Mouse (Mus musculus): ENCODE results near the gene Rhbdl2. TPM values are rescaled to one million over a fixed set of nuclear protein-coding genes. Genes with fewer than 3 reads are reported as not detected.

Rhbdl2 gene
- total RNA-seq (2014; rRNA removed) (0.48 and 0.54 TPM in 2 replicates), polyA plus RNA-seq (2015; fragmentation: Nextera tagmentation; extraction: Ambion mirVana) (0.73 and 0.86 TPM in 2 replicates)

DNA sequence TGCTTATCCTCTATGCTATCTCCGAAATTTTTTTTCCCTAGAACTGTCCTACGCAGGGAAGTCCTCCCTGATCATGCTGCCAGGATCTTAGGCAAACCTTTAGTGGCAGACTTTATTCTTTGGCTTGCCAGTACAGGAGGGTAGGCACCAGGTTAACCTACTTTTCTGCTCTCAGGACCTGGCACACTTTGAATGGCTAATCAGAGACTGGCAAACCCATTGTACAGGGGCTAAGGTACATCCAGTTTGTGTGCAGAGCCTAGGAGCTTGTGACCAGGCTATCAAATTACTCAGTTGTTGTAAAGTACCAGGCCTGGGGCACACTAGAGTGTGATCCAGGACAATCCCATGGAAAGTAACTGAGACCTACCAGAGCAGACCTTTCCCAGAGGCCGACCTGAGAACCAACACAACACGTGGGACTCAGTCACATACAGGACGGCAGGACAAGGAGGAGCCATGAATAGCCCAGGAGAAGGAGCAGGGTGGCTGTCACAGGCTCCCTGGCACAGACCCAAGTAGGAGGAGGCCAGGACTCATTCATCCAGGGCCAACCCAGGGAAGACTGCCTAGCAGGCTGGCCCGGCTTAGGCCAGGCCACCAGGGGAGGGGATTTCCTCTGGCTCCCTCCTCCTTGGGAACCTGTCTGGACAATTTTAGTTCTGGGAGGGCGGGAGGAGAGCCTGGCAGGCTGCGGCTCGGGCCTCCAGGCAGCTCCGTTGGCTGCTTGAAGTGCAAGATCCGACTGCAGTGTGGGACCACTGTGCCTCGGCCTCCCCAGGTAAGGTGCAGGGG lies at the start of gene Rhbdl2:
TSS of gene Rhbdl2 (plus strand) at position 684 of the 795 bp plus-strand sequence.
- Histone ChIP-seq H3K27me3 (ENCODE audit: insufficient read depth, low read length) (no peaks in the 10 kb centered on the region), H3K27ac (ENCODE audit: low read depth, low read length) (no peak within 1 kb of the TSS), H3K36me3 (ENCODE audit: insufficient read depth) (no peaks in the 10 kb centered on the region), H3K4me1 (ENCODE audit: insufficient read depth) (no peaks in the 10 kb centered on the region), H3K4me3 (ENCODE audit: low read depth, low read length) (no peak within 1 kb of the TSS), H3K9me3 (ENCODE audit: low read length) (no peaks in the 10 kb centered on the region), H3K9ac (no peak within 1 kb of the TSS), H3K4me2 (ENCODE audit: low read depth) (0 out of 2 replicates have a peak within 1 kb of the TSS, but pooled peaks have one; percentile 5)
- ATAC-seq = peak; percentile 91
- peak; percentile 53 for DNase-seq
- TF ChIP-seq CTCF (IDR thresholded peaks at IDR 0.05; ENCODE audit: low read depth) = no peak
- 19% methylated on average over 12 of the region's 12 CpGs for WGBS

DNA sequence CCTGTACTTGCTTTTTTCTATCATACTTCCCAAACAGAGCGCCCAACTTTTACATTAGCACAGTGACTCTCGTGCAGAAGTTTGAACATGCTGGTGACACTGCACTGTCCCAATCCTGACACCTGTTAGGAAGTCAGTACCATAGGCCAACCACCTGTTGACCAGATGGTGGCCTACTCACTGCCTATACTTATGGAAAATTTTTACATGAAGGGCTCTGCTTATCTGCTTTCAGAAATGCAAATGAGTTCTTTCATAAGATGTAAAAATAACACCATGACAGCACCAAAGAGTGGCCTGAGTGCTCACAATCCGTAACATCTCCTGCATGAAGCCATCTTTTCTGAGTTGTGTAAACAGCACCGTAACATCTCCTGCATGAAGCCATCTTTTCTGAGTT lies 49.0 kb upstream of the Rhbdl2 start:
- no peaks in the 10 kb centered on the region for H3K9me3 ChIP-seq (ENCODE audit: low read length)
- ATAC-seq (no peak), DNase-seq (no peak)
- no peak overlapping the region for H3K4me3 ChIP-seq (ENCODE audit: low read depth, low read length)
- no peak for TF ChIP-seq CTCF (IDR thresholded peaks at IDR 0.05; ENCODE audit: low read depth)
- H3K9ac ChIP-seq = no peak overlapping the region
- H3K4me2 ChIP-seq (ENCODE audit: low read depth) = no peak overlapping the region
- peaks cover 55% of the 10 kb centered on the region for H3K36me3 ChIP-seq (ENCODE audit: insufficient read depth)
- no peaks in the 10 kb centered on the region for H3K4me1 ChIP-seq (ENCODE audit: insufficient read depth)
- H3K27me3 ChIP-seq (ENCODE audit: insufficient read depth, low read length) = no peaks in the 10 kb centered on the region
- H3K27ac ChIP-seq (ENCODE audit: low read depth, low read length) = no peak overlapping the region
- WGBS = 92% methylated on average over 4 of the region's 4 CpGs

DNA sequence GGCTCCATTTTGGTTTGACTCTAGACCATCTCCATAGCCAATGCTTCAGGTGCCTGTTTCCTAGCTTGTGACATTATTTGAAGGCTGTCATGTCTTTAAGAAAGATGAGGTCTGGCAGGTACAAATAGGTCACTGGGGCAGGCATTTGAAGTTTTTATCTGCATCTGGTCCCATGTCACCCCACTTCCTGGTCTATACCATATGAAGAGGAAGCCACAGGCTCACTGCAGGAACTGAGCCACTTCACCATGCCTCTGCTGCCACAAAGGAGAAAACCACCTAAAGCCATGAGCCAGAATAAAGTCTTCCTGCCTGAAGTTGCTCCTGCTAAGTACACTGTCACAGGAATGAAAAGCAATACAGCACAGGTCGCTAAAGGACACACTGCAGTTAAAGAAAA lies 44.8 kb upstream of the Rhbdl2 start:
- no peak for DNase-seq
- ATAC-seq = no peak
- Histone ChIP-seq H3K27ac (ENCODE audit: low read depth, low read length) (no peak overlapping the region), H3K4me2 (ENCODE audit: low read depth) (no peak overlapping the region), H3K4me3 (ENCODE audit: low read depth, low read length) (no peak overlapping the region), H3K9ac (no peak overlapping the region), H3K36me3 (ENCODE audit: insufficient read depth) (peaks cover 33% of the 10 kb centered on the region), H3K4me1 (ENCODE audit: insufficient read depth) (no peaks in the 10 kb centered on the region), H3K27me3 (ENCODE audit: insufficient read depth, low read length) (no peaks in the 10 kb centered on the region), H3K9me3 (ENCODE audit: low read length) (no peaks in the 10 kb centered on the region)
- no peak for TF ChIP-seq CTCF (IDR thresholded peaks at IDR 0.05; ENCODE audit: low read depth)
- 94% methylated on average over 1 of the region's 1 CpGs for WGBS

DNA sequence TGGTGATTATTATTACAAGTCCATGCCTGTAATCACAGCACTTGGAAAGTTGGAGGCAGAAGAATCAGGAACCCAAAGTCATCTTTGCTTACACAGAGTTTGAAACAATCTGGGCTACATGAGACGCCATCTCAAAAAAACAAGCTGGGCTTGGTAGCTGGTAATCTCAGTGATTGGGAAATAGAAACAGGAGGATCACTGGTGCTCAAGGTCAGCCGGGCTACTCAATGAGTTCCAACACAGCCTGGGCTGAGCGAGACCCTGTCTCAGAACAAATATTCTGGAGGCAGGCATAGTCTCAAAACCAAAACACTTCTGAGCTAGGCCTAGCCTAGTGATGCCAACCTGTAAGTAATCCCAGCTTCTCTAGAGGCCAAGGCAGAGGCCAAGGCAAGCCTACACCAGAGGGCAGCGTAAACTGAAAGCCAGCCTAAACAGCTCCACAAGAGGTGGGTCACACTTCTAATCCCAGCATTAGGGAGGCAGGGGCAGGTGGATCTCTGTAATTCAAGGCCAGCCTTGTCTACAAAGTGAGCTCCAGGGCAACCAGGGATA lies 42.4 kb upstream of the Rhbdl2 start:
- ATAC-seq (no peak), DNase-seq (no peak)
- Histone ChIP-seq H3K4me2 (ENCODE audit: low read depth) (no peak overlapping the region), H3K4me1 (ENCODE audit: insufficient read depth) (0 out of 2 replicates have a peak, but pooled peaks cover 4% of the 10 kb centered on the region), H3K9ac (no peak overlapping the region), H3K9me3 (ENCODE audit: low read length) (no peaks in the 10 kb centered on the region), H3K27ac (ENCODE audit: low read depth, low read length) (no peak overlapping the region), H3K4me3 (ENCODE audit: low read depth, low read length) (no peak overlapping the region), H3K36me3 (ENCODE audit: insufficient read depth) (peaks cover 14% of the 10 kb centered on the region; the same call in 1 of the 2 replicates), H3K27me3 (ENCODE audit: insufficient read depth, low read length) (no peaks in the 10 kb centered on the region)
- WGBS = 94% methylated on average over 4 of the region's 4 CpGs
- no peak for TF ChIP-seq CTCF (IDR thresholded peaks at IDR 0.05; ENCODE audit: low read depth)

DNA sequence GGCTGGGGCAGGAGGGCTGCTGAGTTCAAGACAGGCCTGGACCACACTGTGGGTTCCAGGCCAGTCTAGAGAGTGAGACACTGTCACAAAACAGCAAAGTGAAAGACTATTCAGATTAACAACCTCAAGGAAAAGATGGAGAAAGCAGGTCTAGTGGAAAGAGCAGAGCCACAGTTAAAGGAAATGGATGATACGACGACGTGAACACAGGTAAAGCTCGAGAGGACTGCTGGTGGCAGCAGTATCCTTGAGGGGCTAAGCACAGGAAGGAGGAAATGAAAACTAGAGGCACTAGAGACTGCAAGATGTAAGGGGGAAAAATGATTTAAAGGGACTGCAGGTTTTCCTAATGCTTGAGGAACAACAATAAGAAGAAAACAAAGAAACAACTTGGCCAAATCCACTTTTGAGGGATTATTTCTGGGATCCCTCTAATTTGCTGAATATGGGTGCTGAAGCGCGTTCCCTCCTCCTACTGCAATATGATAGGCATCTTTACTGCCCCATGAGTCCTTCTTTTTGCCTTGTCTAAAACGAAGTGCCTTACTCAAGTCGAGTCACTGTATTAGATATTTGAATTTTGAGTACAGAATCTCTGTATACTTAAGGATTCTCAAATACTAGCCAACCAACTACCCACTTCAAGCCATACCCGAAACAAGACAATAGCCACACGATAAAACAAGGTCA lies 38.8 kb upstream of the Rhbdl2 start:
- Histone ChIP-seq H3K27ac (ENCODE audit: low read depth, low read length) (peak overlapping the region; percentile 84), H3K36me3 (ENCODE audit: insufficient read depth) (no peaks in the 10 kb centered on the region), H3K4me2 (ENCODE audit: low read depth) (peak overlapping the region; percentile 63), H3K27me3 (ENCODE audit: insufficient read depth, low read length) (no peaks in the 10 kb centered on the region), H3K4me3 (ENCODE audit: low read depth, low read length) (peak overlapping the region; percentile 94), H3K4me1 (ENCODE audit: insufficient read depth) (peaks cover 4% of the 10 kb centered on the region; the same call in 1 of the 2 replicates), H3K9ac (peak overlapping the region; percentile 75), H3K9me3 (ENCODE audit: low read length) (no peaks in the 10 kb centered on the region)
- peak; percentile 21; the same call in 1 of the 2 replicates for TF ChIP-seq CTCF (IDR thresholded peaks at IDR 0.05; ENCODE audit: low read depth)
- no peak for ATAC-seq
- no peak for DNase-seq
- 9% methylated on average over 10 of the region's 10 CpGs for WGBS

DNA sequence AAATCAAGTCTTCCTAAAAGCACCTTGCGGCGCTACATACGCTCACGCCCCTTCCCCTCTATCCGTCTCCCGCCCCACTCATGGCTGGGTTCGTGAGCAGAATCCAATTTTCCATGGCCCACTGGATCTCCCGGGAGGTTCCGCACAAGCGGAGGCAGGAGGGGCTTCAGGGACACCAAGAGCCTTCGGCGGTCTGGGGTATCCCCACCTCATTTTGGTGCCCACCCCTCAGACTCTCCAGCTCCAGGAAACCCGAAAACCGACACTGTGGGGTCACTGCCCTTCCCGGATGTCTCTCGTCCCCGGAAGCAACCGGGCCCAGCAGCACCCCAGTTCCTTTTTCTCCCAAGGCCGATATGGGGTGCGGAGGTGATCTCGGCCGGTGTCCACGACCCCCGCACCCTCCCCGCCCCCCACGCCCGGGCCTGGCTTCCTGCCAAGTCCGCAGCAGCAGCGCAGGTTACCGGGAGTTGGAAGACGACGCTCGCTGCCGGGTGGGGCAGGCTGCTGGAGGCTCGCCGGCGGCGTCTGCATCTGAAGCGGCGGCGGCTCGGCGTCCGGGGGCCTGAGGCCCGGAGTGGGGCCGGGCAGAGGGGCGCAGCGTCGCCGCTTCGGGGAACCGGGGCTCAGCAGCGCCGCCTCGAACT lies 38.1 kb upstream of the Rhbdl2 start:
- WGBS = 2% methylated on average over 55 of the region's 55 CpGs
- H3K27me3 ChIP-seq (ENCODE audit: insufficient read depth, low read length) = no peaks in the 10 kb centered on the region
- H3K9me3 ChIP-seq (ENCODE audit: low read length) = no peaks in the 10 kb centered on the region
- ATAC-seq (peak; percentile 63), DNase-seq (peak; percentile 61)
- peak overlapping the region; percentile 84 for H3K27ac ChIP-seq (ENCODE audit: low read depth, low read length)
- H3K36me3 ChIP-seq (ENCODE audit: insufficient read depth) = no peaks in the 10 kb centered on the region
- H3K9ac ChIP-seq = peak overlapping the region; percentile 75
- H3K4me3 ChIP-seq (ENCODE audit: low read depth, low read length) = peak overlapping the region; percentile 94
- peak overlapping the region; percentile 63 for H3K4me2 ChIP-seq (ENCODE audit: low read depth)
- H3K4me1 ChIP-seq (ENCODE audit: insufficient read depth) = peaks cover 4% of the 10 kb centered on the region; the same call in 1 of the 2 replicates
- no peak for TF ChIP-seq CTCF (IDR thresholded peaks at IDR 0.05; ENCODE audit: low read depth)
